Mouse (Mus musculus) C2C12 (cell line): ENCODE measurements at regions not wholly inside any gene's neighbourhood (a gene's known extent, or its start where the extent isn't known, plus 50 kb on each side); places are given as distances from the start of the nearest gene placed in this dataset. TPM values are rescaled to one million over a fixed set of nuclear protein-coding genes. Genes with fewer than 3 reads are reported as not detected.
"Not testable (repeated sequence)": the region's sequence is repeated elsewhere in the genome, so short reads cannot be mapped to it uniquely, and the experiment has no call there.

Experiments used
- H3K27me3 ChIP-seq: one replicate; pipeline ENCODE4 v1.6.1; 2011; ENCODE audit not compliant: control insufficient read depth, insufficient read depth, insufficient read length
- H3K36me3 ChIP-seq: one replicate; pipeline ENCODE4 v1.6.1; 2011; ENCODE audit not compliant: control insufficient read depth, insufficient read depth
- H3K4me3 ChIP-seq: one replicate; pipeline ENCODE4 v1.5.1; 2011; ENCODE audit warnings: mild to moderate bottlenecking, control low read depth; ENCODE audit not compliant: poor library complexity, insufficient read depth, severe bottlenecking
- H3K79me2 ChIP-seq: one replicate; pipeline ENCODE4 v1.6.1; 2011; ENCODE audit not compliant: control insufficient read depth, insufficient read depth
- H3K79me3 ChIP-seq: one replicate; pipeline ENCODE4 v1.6.1; 2011; ENCODE audit warnings: low read depth, control low read depth
- H3ac ChIP-seq: one replicate; pipeline ENCODE3; 2011; ENCODE audit warnings: low read depth; ENCODE audit not compliant: control insufficient read depth, insufficient read length
- CEBPB ChIP-seq: IDR thresholded peaks from one replicate; pipeline ENCODE4 v1.6.1; 2011; ENCODE audit warnings: low read depth, mild to moderate bottlenecking, control low read depth, moderate library complexity
- CTCF ChIP-seq: IDR thresholded peaks from one replicate; pipeline ENCODE4 v1.5.1; 2011; ENCODE audit not compliant: control insufficient read depth, insufficient read depth, insufficient read length
- FOSL1 ChIP-seq: IDR thresholded peaks from one replicate; pipeline ENCODE4 v1.8.0; 2011; ENCODE audit warnings: mild to moderate bottlenecking, low read length; ENCODE audit not compliant: poor library complexity, insufficient read depth, severe bottlenecking
- MAX ChIP-seq: IDR thresholded peaks from one replicate; pipeline ENCODE4 v1.6.1; 2011; ENCODE audit warnings: mild to moderate bottlenecking, control low read depth
- MYOD1 ChIP-seq: IDR thresholded peaks from one replicate; pipeline ENCODE4 v1.6.1; 2011; ENCODE audit warnings: low read depth; ENCODE audit not compliant: control insufficient read depth, insufficient read length
- MYOG ChIP-seq: IDR thresholded peaks from one replicate; pipeline ENCODE4 v1.6.1; 2011; ENCODE audit not compliant: control insufficient read depth, insufficient read length; ENCODE audit errors: extremely low read depth
- USF1 ChIP-seq: IDR thresholded peaks from one replicate; pipeline ENCODE4 v1.6.1; 2011; ENCODE audit warnings: low read depth, mild to moderate bottlenecking, control low read depth, moderate library complexity
- microRNA-seq: library from miRNA; unstranded; fragments of <30 nt; microRNA quantifications from one replicate; pipeline ENCODE4, GENCODE M21; 2019; ENCODE audit warnings: borderline microRNAs expressed

DNA sequence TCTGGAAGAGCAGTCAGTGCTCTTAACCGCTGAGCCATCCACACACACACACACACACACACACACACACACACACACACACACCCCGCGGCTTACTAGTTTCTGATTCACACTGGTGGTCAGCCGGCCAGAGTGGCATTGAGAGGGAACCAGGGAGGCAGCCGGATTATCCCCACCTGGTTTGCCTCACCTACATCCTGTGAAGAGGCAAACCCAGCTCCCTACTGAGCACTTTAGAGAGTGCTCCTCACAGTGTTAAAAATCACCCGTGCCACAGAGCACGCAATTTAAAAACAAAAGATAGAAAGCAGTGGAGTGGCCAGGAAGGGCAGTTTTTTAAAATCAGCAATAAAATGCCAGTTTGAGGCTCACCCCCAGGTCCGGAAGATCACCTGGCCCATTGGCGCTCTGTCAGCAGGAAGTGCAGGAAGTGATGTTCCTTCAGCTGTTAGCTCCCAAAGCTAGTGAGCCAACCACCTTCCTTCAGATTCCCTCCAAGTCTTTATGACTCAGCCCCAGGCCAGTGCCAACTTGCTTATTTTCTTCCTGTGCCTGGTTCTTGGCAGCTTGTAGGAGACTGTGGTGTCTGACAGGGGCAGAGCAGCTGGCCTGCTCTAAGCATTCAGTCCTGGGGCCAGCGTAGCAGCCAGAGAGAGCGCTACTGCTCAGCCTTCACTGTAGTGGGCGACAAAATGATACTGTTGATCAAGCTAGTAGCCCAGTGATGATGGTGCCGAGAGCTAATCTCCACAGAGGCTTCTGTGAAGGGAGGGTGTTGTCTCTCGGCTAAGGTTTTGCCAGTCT, 57.9 kb upstream of the Max start:
- Histone ChIP-seq H3K27me3 (no peaks in the 10 kb centered on the region), H3K36me3 (no peaks in the 10 kb centered on the region), H3K79me3 (no peaks in the 10 kb centered on the region), H3K4me3 (no peak overlapping the region), H3ac (no peak overlapping the region), H3K79me2 (no peaks in the 10 kb centered on the region)
- TF ChIP-seq FOSL1, result no peak
- TF ChIP-seq CTCF, result peak; percentile 14
- peak; percentile 72 for TF ChIP-seq MYOD1
- TF ChIP-seq MAX, result peak; percentile 73

DNA sequence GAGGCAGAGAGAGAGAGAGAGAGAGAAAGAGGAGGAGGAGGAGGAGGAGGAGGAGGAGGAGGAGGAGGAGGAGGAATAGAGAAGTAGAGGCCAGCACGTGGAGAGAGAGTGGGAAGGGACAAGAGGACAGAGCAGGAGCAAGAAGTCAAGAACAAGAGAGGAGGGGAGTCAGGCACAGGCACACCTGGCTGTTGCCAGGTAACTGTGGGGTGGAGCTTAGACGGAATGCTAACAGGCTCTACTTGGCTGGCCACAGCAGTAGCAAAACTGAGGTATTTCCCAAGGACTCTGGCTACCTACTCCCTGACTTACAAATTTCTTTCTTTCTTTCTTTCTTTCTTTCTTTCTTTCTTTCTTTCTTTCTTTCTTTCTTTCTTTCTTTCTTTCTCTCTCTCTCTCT, 57.1 kb upstream of the Max start:
- not testable (repeated sequence) for H3K27me3 ChIP-seq, H3K36me3 ChIP-seq, H3K79me3 ChIP-seq, H3K79me2 ChIP-seq, H3K4me3 ChIP-seq, H3ac ChIP-seq

DNA sequence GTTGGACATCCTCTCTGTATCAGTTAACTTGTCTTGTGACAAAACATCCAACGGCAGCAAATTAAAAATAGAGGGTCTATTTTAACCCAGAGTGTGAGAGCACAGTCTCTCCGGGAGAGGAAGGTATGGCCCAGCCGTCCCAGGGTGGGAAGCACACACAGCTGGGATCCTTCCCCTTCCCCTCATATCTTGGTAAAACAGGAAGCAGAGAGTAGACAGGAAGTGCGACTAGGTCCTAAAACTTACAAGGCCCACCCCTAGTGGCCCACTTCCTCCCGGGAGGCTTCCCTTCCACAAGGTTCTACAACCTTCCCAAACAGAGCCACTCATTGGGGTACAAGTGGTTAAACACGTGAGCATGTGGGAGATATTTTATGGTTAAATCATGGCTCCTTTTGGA, 56.4 kb upstream of the Max start:
- Histone ChIP-seq H3K79me3 (no peaks in the 10 kb centered on the region), H3K4me3 (no peak overlapping the region), H3K79me2 (no peaks in the 10 kb centered on the region), H3K27me3 (no peaks in the 10 kb centered on the region), H3ac (no peak overlapping the region), H3K36me3 (no peaks in the 10 kb centered on the region)
- no peak for TF ChIP-seq MYOG
- no peak for TF ChIP-seq FOSL1
- TF ChIP-seq USF1, result no peak
- TF ChIP-seq CTCF, result no peak
- TF ChIP-seq CEBPB, result no peak
- no peak for TF ChIP-seq MYOD1
- no peak for TF ChIP-seq MAX

DNA sequence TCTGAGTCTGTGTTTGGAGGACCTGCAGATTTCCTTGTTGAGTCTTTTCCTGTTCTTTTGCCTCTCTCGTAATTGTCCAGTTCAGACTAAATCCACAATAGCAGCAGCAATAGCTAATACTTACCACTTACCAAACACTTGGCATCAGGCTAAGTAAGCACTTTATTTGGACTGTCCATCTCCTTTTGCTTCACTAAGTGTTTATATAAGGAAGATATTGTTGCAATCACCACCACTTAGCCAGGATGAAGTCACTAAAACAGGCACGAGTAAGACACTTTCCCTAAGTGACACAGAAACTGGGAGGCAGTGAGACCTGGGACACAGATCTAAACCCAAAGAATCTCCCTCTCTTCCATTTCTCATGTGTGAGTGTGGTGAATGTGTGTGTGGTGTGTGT, 52.9 kb upstream of the Max start:
- TF ChIP-seq MYOD1, result no peak
- TF ChIP-seq CTCF, result no peak
- no peak for TF ChIP-seq USF1
- TF ChIP-seq CEBPB, result no peak
- TF ChIP-seq FOSL1, result no peak
- no peaks in the 10 kb centered on the region for H3K36me3 ChIP-seq
- no peaks in the 10 kb centered on the region for H3K79me3 ChIP-seq
- no peaks in the 10 kb centered on the region for H3K27me3 ChIP-seq
- H3K4me3 ChIP-seq, result no peak overlapping the region
- H3ac ChIP-seq, result no peak overlapping the region
- H3K79me2 ChIP-seq, result no peaks in the 10 kb centered on the region

Small RNAs in the stretch of these regions (microRNA-seq; reads per million reads assigned to microRNA genes)
- gene Gm22696, result not detected
